Mouse (Mus musculus) kidney, postnatal 14 days (tissue): ENCODE measurements around the gene Lmo7.
A peak's percentile ranks its signal among the peaks of the same experiment; 100 is the strongest.

Experiments used
- DNase-seq: peaks from one replicate; pipeline ENCODE4 v3.0.0; 2022; ENCODE audit warnings: mixed read lengths

Lmo7 gene

GRCm38 (mm10) chr14:101883787-101884186 lies 154.0 kb downstream of the Lmo7 start:
- no peak for DNase-seq

DNA sequence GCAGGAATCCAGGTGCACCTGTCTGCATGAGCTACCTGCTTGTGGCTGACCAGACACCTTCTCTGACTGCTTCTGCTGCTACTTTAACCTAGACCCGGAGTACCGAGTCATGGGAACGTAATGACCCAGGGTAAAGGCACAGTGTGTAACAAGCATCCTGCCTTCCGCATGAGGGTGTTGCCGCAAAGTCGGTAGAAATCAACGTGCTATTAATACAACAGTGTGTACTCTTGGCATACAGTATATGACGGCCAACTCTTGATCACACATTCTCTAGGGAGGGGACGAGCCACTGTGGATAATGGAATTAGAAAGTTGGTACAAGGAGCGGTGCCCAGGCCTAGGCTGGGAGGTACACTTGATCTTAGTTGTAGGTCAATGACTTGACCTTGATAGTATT lies 156.6 kb downstream of the Lmo7 start:
- no peak for DNase-seq

GRCm38 (mm10) chr14:101891903-101892448 lies 162.2 kb downstream of the Lmo7 start:
- no peak for DNase-seq

- DNase-seq = no peak
These were observed 162.7 kb downstream of the Lmo7 start for GRCm38 (mm10) chr14:101892496-101892895.

- DNase-seq = no peak
These were observed 163.5 kb downstream of the Lmo7 start for GRCm38 (mm10) chr14:101893215-101893614.

GRCm38 (mm10) chr14:101898250-101898649 lies 168.5 kb downstream of the Lmo7 start:
- no peak for DNase-seq

GRCm38 (mm10) chr14:101901496-101901895 lies 171.7 kb downstream of the Lmo7 start:
- no peak for DNase-seq

- no peak for DNase-seq
These were observed 172.2 kb downstream of the Lmo7 start for GRCm38 (mm10) chr14:101901976-101902375.

DNA sequence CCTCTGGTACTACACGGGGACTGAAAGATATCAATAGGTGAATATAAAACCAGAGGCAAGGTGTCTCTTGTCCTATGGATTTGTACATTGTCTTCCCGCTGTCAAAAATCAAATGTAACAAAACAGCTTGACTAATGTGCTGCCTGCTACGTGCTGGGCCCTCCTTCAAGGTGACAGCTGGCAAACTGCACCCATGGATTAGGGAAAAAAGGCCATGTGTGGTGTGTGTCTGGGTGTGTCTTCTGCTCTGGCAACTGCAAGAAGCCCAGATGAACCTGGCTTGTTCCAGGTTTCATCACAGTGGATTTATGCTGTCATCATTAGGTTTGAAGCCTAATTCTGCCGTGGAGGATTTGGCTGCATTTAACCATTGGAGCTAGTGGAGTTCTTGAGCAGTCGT lies 174.0 kb downstream of the Lmo7 start:
- no peak for DNase-seq

DNA sequence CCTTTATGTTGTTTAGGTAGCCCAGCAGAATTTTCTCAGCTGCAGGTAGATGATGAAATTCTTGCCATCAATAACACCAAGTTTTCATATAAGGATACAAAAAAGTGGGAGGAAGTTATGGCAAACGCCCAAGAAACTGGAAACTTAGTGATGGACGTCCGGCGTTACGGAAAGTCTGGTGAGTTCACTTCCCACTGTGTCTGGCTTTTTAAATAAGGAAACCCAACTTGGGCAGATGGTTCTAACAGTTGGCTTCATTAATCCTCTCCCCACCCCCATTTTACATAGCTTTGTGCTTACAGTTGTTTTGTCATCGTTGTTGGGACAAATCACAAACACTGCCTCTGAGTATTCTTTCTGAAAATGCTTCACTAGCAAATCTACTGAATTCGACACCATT lies 182.2 kb downstream of the Lmo7 start:
- DNase-seq = no peak

GRCm38 (mm10) chr14:101912392-101912791 lies 182.6 kb downstream of the Lmo7 start:
- no peak for DNase-seq

DNA sequence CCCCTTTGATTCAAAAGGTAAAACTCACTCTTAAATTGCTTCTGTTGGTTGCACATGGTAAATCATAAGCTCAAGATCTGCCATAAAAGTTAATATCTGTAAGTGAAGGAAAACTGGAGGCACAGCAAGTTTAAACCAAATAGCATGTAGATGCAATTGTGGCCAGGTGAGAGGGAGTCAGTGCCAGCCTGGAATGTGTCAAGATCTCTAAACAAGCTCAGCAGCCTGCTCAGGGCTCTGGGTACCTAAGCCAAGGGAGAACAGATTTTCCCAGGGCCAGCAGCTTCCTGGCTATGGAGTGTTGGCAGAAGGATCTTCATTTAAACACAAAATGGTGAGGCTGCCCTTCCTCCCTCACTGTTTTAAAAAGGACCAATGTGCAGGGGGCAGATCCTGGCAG lies 184.6 kb downstream of the Lmo7 start:
- DNase-seq = peak; percentile 52

DNA sequence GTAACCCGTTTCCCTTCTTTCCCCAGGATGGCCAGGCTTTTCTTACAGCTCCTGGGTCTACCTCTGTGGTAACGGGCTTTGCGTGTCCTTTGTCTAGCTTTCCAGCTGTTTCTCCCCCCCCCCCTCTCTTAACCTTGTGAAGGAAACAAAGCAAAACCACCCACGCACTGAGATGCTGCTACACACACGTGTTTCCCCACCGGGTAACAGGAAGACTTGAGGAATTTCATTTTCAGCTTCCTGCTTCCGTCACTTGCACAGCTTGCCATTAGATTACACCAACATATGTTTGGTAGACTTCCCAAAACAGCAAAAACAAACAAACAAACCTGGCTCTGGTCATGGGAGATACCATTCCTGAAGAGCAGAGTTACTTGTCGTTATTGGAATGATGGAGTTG lies 186.1 kb downstream of the Lmo7 start:
- no peak for DNase-seq

GRCm38 (mm10) chr14:101918471-101918870 lies 188.7 kb downstream of the Lmo7 start:
- DNase-seq = peak; percentile 51

- no peak for DNase-seq
These were observed 198.0 kb downstream of the Lmo7 start for GRCm38 (mm10) chr14:101927646-101928244.

- no peak for DNase-seq
These were observed 201.1 kb downstream of the Lmo7 start for GRCm38 (mm10) chr14:101930576-101931447.

- DNase-seq = no peak
These were observed 201.6 kb downstream of the Lmo7 start for GRCm38 (mm10) chr14:101931448-101931750.

GRCm38 (mm10) chr14:101933551-101933950 lies 203.8 kb downstream of the Lmo7 start:
- no peak for DNase-seq

DNA sequence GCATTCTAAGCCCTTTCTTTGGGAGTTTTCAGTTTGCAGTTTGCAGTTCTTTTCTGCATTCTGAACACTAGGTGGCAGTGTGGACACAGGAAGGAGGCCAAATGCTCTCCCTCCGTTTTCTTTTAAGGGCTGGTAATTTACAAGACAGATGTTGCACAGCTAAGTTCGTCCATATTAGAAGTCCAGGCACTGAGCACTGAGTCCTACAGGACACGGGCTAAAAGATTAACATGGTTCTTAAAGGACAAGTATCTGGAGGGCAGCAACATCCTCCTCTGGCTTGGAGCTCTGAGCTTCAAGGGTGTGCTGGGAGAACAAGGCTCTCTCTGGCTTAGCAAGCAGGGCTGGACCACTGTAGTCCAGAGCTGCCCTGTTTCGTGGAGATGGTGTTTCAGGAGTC lies 213.2 kb downstream of the Lmo7 start:
- DNase-seq = peak; percentile 62

- peak; percentile 43 for DNase-seq
These were observed 217.2 kb downstream of the Lmo7 start for GRCm38 (mm10) chr14:101946711-101947516.

DNA sequence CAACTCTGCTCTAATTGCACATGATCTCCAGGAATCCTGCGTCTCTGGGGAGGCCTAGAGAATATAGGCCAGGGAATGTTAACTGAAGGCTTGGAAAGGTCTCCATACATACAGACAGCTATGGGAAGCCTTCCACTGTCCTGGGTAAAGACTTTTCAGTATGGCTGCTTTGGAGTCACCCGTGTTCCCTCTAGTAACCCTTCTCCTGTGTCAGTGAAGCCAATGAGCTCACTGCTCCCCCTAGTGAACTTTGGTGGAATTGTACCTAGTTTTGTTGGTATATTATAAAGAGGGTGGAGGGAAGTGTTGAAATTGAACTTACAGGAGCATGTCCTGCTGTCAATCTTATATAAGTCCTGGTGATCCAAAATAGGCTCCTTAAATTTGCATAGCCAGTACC lies 219.4 kb downstream of the Lmo7 start:
- DNase-seq = peak; percentile 46

GRCm38 (mm10) chr14:101951107-101951506 lies 221.3 kb downstream of the Lmo7 start:
- peak; percentile 68 for DNase-seq

DNA sequence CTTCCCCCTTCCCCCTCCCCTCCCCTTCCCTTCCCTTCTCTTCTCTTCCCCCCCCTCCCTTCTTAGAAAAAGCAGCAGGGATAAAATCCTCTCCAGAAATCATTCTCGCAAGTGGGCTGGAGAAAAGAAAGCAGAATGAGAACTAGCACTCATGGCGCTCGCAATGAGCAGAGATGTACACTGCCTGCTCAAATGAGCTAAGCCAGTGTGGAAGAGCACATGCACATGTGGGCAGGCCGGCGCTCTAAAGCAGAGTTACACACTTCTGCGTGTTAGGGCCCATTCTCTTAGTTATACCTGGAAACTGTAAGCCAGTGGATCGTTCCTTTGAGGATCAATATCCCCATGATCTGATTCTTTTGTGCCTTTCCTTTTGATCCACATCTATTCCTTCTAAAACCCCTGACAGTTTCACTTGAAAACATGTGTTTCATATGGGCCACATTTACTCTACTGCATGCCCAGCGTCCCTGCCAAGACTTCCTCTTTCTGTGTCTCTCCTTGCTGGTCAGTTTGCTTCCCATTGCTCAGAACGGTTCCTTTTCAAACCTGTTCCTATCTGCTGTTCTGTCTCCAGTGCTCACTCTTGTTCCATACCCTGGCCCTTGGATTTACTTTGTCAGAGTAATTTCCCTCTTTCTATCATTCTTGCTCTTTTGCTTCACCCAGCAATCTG lies 224.2 kb downstream of the Lmo7 start:
- DNase-seq = no peak
